Mouse (Mus musculus): ENCODE data around the gene Nfkbid.

GRCm38 (mm10) chr7:30412735-30413147, 8.8 kb upstream of the Nfkbid start:
- no peak for TF ChIP-seq CTCF (IDR thresholded peaks at IDR 0.05)
- no peak for TF ChIP-seq POLR2A (IDR thresholded peaks at IDR 0.05; ENCODE audit: insufficient read depth, low read depth, low read length)

All from heart, adult 2 months (tissue).